Mouse (Mus musculus): ENCODE results near the gene Sgms1. TPM values are rescaled to one million over a fixed set of nuclear protein-coding genes. Genes with fewer than 3 reads are reported as not detected.

The Sgms1 gene
- total and polyA plus RNA-seq, 2 experiments from 2014 or later = 21.3 to 28.4 TPM

DNA sequence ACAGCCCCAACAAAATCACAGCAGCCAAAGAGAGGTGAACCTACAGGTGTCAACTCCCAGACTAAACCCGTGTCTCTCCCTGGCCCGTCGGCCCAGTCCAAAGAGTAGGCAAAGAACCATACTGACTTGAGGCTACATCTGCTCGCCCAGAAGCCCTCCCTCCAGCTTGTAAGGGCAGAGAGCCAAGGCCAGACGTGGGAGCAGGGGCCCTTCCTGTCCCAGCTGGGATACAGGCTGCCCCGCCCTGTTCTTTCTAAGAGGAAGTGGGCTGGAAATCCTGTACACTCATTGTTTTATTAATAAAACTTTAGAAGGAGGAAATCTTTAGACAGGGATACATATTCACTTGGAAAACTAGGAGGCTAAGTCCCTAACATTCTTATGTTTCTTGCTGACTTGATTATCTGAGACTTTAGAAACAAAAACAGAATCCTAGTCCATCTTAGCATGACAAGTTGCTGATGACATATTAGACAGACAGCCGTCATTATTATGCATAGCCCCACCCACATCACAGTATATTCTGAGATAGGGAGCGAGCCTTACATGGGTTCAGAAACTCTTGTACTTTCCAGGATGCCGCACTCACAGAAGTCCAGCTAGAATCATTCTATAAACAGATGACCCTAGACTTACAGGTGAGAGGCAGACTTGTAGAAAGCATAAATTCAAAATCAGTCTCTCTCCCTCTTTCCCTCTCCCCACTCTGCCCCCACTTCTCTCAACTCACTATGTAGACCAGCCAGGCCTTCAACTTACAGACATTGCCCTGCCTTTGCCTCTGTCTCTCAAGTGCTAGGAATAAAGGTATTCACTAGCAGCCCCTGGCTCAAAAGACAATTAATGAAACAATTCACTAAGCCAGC lies 85.3 kb downstream of the Sgms1 start:
- Histone ChIP-seq H3K27ac (ENCODE audit: low read depth, low read length) (0 out of 2 replicates have a peak overlapping the region, but pooled peaks have one; percentile 43), H3K9ac (replicated peaks; ENCODE audit: low read length, poor library complexity, severe bottlenecking) (no peak overlapping the region), H3K4me2 (ENCODE audit: low read depth, low read length, poor library complexity, severe bottlenecking) (no peak overlapping the region), H3K9me3 (ENCODE audit: low read length) (no peaks in the 10 kb centered on the region), H3K27me3 (ENCODE audit: insufficient read depth, low read length) (no peaks in the 10 kb centered on the region), H3K4me1 (ENCODE audit: insufficient read depth, low read length) (no peaks in the 10 kb centered on the region), H3K4me3 (ENCODE audit: low read depth, low read length) (no peak overlapping the region), H3K36me3 (ENCODE audit: insufficient read depth, low read length) (no peaks in the 10 kb centered on the region)
- WGBS = 70% methylated on average over 9 of the region's 9 CpGs
- peak; percentile 16 for DNase-seq (ENCODE audit: low spot score)
- no peak for ATAC-seq (ENCODE audit: low FRiP score)
- TF ChIP-seq CTCF (IDR thresholded peaks at IDR 0.05) = no peak

DNA sequence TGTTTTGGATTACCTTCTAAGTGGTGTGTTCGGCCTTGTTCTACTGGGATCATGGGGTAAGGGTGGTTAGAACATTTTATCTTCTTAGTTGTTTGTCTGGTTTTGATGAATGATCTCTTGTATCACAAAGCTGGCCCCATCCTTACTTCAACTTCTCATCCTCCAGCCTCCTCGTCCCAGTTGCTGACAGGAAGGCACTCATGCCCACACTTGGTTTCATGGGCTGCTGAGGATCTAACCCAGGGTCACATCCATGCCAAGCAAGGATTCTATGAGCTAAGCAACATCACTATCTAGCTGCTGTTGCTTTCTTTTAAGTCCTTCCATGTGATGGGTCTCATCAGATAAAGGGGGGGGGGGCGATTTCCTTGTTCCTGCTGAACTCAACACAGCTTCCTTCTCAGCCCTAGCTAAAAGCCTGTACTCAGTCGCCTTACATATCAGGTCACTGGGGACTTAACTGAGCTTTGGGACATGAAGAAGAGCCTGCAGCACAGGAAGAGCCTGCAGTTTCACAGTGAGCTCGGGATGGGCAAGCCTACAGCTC lies 86.6 kb downstream of the Sgms1 start:
- no peaks in the 10 kb centered on the region for H3K27me3 ChIP-seq (ENCODE audit: insufficient read depth, low read length)
- no peak overlapping the region for H3K4me2 ChIP-seq (ENCODE audit: low read depth, low read length, poor library complexity, severe bottlenecking)
- no peak overlapping the region for H3K27ac ChIP-seq (ENCODE audit: low read depth, low read length)
- H3K9ac ChIP-seq (replicated peaks; ENCODE audit: low read length, poor library complexity, severe bottlenecking) = no peak overlapping the region
- 85% methylated on average over 5 of the region's 5 CpGs for WGBS
- no peaks in the 10 kb centered on the region for H3K9me3 ChIP-seq (ENCODE audit: low read length)
- no peaks in the 10 kb centered on the region for H3K36me3 ChIP-seq (ENCODE audit: insufficient read depth, low read length)
- H3K4me3 ChIP-seq (ENCODE audit: low read depth, low read length) = no peak overlapping the region
- no peak for TF ChIP-seq CTCF (IDR thresholded peaks at IDR 0.05)
- H3K4me1 ChIP-seq (ENCODE audit: insufficient read depth, low read length) = no peaks in the 10 kb centered on the region
- DNase-seq (ENCODE audit: low spot score) (no peak), ATAC-seq (ENCODE audit: low FRiP score) (no peak)

DNA sequence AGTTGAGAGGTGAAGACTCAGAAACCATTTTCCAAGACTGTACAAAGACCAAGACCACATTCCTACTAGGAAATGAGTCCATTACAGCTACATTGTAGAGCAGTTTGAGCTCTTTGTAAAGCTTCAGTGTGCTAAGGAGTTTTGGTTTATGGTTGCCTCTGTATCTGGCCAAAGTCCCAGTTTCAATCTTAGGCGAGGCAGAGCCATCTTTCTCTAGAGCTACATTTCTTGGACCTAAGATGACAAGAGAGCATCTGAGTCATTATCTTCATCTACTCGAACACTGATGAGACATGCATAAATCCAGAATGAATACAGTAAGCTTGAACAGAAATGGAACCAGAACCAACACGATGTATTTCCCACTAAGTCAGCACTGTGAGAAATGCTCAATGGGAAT lies 87.9 kb downstream of the Sgms1 start:
- Histone ChIP-seq H3K9me3 (ENCODE audit: low read length) (no peaks in the 10 kb centered on the region), H3K4me1 (ENCODE audit: insufficient read depth, low read length) (no peaks in the 10 kb centered on the region), H3K27ac (ENCODE audit: low read depth, low read length) (no peak overlapping the region), H3K27me3 (ENCODE audit: insufficient read depth, low read length) (no peaks in the 10 kb centered on the region), H3K4me2 (ENCODE audit: low read depth, low read length, poor library complexity, severe bottlenecking) (no peak overlapping the region), H3K9ac (replicated peaks; ENCODE audit: low read length, poor library complexity, severe bottlenecking) (no peak overlapping the region), H3K4me3 (ENCODE audit: low read depth, low read length) (no peak overlapping the region), H3K36me3 (ENCODE audit: insufficient read depth, low read length) (no peaks in the 10 kb centered on the region)
- ATAC-seq (ENCODE audit: low FRiP score) = no peak
- WGBS = 91% methylated on average over 3 of the region's 3 CpGs
- TF ChIP-seq CTCF (IDR thresholded peaks at IDR 0.05) = no peak
- DNase-seq (ENCODE audit: low spot score) = no peak

DNA sequence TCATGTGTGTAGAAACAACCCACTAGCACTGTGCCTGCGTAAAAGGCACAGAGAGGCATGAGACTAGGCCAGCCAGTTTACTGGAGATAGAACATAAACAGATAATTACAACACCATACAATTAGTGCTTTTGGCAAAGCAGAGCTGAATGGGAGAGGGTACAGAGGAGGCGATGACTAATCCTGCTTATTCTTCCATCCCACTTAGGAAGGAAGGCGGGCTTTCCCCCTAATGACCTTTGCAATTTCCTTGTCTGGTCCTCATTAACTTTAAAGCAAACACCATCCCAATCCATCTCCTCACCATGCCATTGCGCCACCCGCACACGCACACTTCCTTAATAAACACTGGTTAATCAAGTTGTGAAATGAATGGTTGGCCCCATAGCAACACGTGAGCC lies 91.3 kb downstream of the Sgms1 start:
- Histone ChIP-seq H3K27me3 (ENCODE audit: insufficient read depth, low read length) (no peaks in the 10 kb centered on the region), H3K36me3 (ENCODE audit: insufficient read depth, low read length) (no peaks in the 10 kb centered on the region), H3K27ac (ENCODE audit: low read depth, low read length) (no peak overlapping the region), H3K9ac (replicated peaks; ENCODE audit: low read length, poor library complexity, severe bottlenecking) (no peak overlapping the region), H3K4me1 (ENCODE audit: insufficient read depth, low read length) (no peaks in the 10 kb centered on the region), H3K9me3 (ENCODE audit: low read length) (no peaks in the 10 kb centered on the region), H3K4me3 (ENCODE audit: low read depth, low read length) (no peak overlapping the region), H3K4me2 (ENCODE audit: low read depth, low read length, poor library complexity, severe bottlenecking) (no peak overlapping the region)
- 87% methylated on average over 7 of the region's 7 CpGs for WGBS
- no peak for ATAC-seq (ENCODE audit: low FRiP score)
- DNase-seq (ENCODE audit: low spot score) = no peak
- TF ChIP-seq CTCF (IDR thresholded peaks at IDR 0.05) = no peak

DNA sequence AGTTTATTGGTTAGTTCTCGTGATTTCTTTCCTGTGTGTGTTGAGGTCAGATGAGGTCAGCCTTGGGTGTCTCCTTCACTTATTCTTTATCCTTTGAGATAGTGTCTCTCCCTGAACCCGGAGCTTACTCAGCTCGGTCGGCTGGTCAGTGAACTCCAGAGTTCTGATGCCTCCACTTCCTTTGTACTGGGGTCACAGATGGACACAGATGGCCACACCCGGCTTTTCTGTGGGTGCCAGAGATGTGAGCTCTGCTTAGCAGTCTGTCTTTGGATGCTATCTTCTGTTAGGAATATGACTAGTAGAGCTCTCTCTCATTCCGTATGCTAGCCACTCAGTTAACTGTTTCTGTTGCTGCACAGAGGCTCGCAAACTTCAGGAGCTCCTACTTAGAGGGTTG lies 92.7 kb downstream of the Sgms1 start:
- Histone ChIP-seq H3K27ac (ENCODE audit: low read depth, low read length) (no peak overlapping the region), H3K9ac (replicated peaks; ENCODE audit: low read length, poor library complexity, severe bottlenecking) (no peak overlapping the region), H3K27me3 (ENCODE audit: insufficient read depth, low read length) (no peaks in the 10 kb centered on the region), H3K9me3 (ENCODE audit: low read length) (no peaks in the 10 kb centered on the region), H3K36me3 (ENCODE audit: insufficient read depth, low read length) (no peaks in the 10 kb centered on the region), H3K4me1 (ENCODE audit: insufficient read depth, low read length) (0 out of 2 replicates have a peak, but pooled peaks cover 5% of the 10 kb centered on the region), H3K4me2 (ENCODE audit: low read depth, low read length, poor library complexity, severe bottlenecking) (no peak overlapping the region), H3K4me3 (ENCODE audit: low read depth, low read length) (no peak overlapping the region)
- WGBS = 80% methylated on average over 7 of the region's 7 CpGs
- ATAC-seq (ENCODE audit: low FRiP score) = no peak
- DNase-seq (ENCODE audit: low spot score) = no peak
- no peak for TF ChIP-seq CTCF (IDR thresholded peaks at IDR 0.05)

DNA sequence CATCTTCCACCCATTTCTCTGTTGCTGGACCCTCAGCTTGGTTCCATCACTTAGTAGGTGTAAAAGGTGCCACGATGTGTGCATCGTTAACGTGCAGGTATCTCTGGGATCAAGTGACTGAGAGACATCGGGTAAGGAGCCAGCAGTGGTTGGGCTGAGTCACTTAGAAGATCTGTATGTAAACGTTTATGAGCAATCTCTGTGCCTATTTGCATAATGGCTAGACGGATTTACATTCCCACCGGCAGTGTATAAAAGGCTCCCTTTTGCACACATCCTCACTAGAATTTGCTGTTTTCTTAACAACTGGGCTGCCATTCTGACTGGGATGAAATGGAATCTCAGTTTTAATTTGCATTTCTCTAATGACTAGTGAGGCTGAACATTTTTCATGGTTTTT lies 93.9 kb downstream of the Sgms1 start:
- 65% methylated on average over 7 of the region's 7 CpGs for WGBS
- no peaks in the 10 kb centered on the region for H3K36me3 ChIP-seq (ENCODE audit: insufficient read depth, low read length)
- H3K4me1 ChIP-seq (ENCODE audit: insufficient read depth, low read length) = 0 out of 2 replicates have a peak, but pooled peaks cover 7% of the 10 kb centered on the region
- TF ChIP-seq CTCF (IDR thresholded peaks at IDR 0.05) = no peak
- ATAC-seq (ENCODE audit: low FRiP score) (no peak), DNase-seq (ENCODE audit: low spot score) (no peak)
- no peak overlapping the region for H3K4me3 ChIP-seq (ENCODE audit: low read depth, low read length)
- H3K27me3 ChIP-seq (ENCODE audit: insufficient read depth, low read length) = no peaks in the 10 kb centered on the region
- no peak overlapping the region for H3K9ac ChIP-seq (replicated peaks; ENCODE audit: low read length, poor library complexity, severe bottlenecking)
- no peak overlapping the region for H3K4me2 ChIP-seq (ENCODE audit: low read depth, low read length, poor library complexity, severe bottlenecking)
- no peak overlapping the region for H3K27ac ChIP-seq (ENCODE audit: low read depth, low read length)
- no peaks in the 10 kb centered on the region for H3K9me3 ChIP-seq (ENCODE audit: low read length)

All from midbrain, postnatal 0 days (tissue).